Mouse (Mus musculus) brown adipose tissue, adult 24 weeks (tissue): ENCODE measurements around the gene Trmt2a. TPM values are rescaled to one million over a fixed set of nuclear protein-coding genes. Genes with fewer than 3 reads are reported as not detected.

Source experiments
- H3K27ac ChIP-seq: fragments of 200-500 bp; replicated peaks from 2 replicates; pipeline ENCODE4 v1.5.1; 2012; ENCODE audit warnings: low read depth, mild to moderate bottlenecking, low read length
- H3K4me1 ChIP-seq: fragments of 200-500 bp; 2 replicates; pipeline ENCODE4 v1.6.1; 2012; ENCODE audit warnings: low read length, mixed read lengths; ENCODE audit not compliant: control insufficient read depth, insufficient read depth, insufficient read length
- H3K4me3 ChIP-seq: fragments of 200-500 bp; 2 replicates; pipeline ENCODE4 v1.5.1; 2012; ENCODE audit warnings: low read depth, mild to moderate bottlenecking, low read length, moderate library complexity; ENCODE audit not compliant: insufficient read depth
- polyA plus RNA-seq: library from polyadenylated mRNA; stranded (reverse); fragments of >200 nt; gene quantifications from 2 replicates; pipeline ENCODE4 v1.2.4, GENCODE M21; 2012; ENCODE audit not compliant: missing spikeins, insufficient read depth, insufficient read length

Trmt2a gene
- polyA plus RNA-seq, 1 experiment, result 23.3 TPM

DNA sequence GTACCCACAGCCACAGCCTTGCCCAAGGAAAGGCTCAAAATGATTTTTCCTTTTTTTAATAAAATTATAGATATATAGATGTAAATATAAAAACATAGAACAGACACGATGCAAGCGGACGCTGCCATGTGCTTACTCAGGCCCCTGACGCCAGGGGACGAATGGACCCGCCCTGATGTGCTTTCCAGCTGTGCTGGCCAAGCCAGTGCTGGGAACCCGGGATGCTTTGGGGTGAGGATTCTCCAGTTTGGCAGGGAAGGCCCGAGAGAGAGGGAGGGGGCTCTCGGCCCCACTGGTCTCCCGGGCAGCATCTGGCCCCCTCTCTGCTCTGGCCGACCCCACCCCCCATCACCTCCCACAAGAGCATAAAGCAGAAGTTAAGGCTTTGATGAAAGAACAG lies 26.3 kb upstream of the Trmt2a start:
- Histone ChIP-seq H3K4me3 (no peak overlapping the region), H3K27ac (no peak overlapping the region), H3K4me1 (no peaks in the 10 kb centered on the region; the same call in 1 of the 2 replicates)

DNA sequence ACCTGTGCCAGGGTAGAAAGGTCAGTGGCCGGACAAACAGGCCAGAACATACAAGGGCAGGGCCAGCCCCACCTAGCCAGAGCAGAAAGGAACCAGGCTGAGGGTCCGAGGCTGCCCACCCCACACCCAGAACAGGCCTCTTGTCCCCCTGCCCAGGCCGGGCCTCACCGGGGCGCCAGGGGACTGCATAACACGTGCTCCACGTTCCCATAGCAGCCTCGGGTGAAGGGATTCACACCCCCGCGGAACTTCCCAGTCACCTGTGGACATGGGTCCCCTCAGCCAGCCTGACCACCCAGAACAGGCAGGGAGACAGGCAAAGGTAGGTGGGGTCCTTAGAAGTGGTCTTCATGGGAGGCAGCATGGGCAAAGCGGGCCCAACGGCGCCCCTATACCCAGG lies 21.3 kb upstream of the Trmt2a start:
- Histone ChIP-seq H3K4me1 (peaks cover 19% of the 10 kb centered on the region), H3K4me3 (no peak overlapping the region)

DNA sequence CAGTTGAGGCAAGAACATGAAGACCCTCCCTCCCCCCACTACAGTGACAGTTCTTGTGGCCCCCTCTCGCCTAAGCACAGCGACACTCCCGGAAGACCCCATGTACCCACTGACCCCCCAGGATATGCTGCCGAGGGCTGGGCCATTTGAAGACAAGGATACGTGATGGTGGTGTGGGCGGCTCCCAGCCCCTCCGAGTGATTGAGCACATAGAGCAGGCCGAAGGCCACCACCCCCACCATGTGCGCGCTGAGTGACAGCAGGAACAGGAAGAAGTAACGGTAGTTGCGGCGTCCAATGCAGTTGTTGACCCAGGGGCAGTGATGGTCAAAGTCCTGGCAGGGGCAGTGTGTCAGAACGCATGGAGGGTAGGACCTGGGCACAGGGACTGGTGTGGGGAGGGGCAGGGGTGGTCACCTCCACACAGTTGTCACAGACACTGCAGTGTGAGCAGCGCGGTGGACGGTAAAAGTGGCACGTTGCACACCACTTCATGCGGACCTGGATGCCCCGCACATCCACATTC lies 20.5 kb upstream of the Trmt2a start:
- H3K4me3 ChIP-seq, result no peak overlapping the region
- no peak overlapping the region for H3K27ac ChIP-seq
- H3K4me1 ChIP-seq, result peaks cover 19% of the 10 kb centered on the region

More for the DNA sequence above, 21.3 kb upstream of the Trmt2a start:
- no peak overlapping the region for H3K27ac ChIP-seq

DNA sequence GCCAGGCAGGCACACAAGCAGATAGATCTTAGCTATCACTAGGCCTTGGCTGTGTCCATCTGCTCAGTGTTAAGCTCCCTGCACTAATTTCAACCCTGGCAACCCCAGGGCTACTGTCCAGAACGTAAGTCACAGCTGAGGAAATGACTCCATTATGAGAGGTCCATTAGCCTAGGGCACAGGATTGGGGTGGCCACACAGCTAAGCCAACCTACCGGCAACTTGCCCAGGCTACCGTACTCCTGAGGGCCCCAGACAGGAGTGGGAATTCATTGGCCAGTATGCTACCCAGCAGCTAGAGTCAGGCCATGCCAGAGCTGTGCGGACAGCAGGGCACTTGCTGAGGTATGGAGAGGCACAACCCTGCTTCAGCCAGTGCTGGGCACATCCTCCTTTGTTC lies 19.6 kb upstream of the Trmt2a start:
- Histone ChIP-seq H3K4me1 (peaks cover 22% of the 10 kb centered on the region), H3K27ac (no peak overlapping the region), H3K4me3 (no peak overlapping the region)

DNA sequence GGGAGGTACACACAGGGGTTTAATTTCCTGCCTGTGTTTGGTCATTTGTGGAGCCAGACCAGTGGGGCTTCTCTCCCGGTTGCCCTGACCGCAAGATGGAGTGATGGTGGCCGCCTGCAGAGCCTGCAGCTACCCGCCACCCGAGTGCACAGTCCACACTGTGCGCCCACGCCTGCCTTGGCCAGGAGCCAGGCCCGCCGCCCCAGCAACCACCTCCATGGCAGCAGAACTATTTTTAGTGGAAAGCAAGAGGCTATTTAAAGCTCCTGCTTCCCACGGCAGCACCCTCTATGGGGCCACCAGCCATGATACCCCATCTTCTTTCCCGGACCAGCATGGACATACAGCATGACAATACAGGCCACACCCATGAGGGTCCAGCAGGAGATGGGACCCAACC lies 18.9 kb upstream of the Trmt2a start:
- no peak overlapping the region for H3K4me3 ChIP-seq
- H3K4me1 ChIP-seq, result peaks cover 25% of the 10 kb centered on the region

DNA sequence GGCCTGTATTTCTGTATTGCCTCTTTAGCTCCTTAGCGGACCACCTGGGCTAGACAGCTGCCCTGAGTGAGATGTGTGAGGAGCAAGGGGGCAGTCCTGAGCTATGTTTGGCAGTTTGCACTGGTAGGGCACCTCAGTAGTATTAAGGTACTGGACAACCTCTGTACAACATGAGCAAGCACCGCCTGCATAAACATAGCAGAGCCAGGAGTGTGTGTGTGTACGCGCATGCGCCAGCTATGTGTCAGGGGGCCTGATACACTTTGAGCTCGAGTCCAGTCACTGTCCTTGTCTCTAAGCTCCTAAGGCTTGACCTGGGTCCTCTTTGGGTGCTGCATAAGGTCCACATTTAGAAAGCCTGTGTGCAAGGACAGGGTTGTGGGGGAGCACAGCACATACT lies 17.9 kb upstream of the Trmt2a start:
- peaks cover 25% of the 10 kb centered on the region for H3K4me1 ChIP-seq
- H3K27ac ChIP-seq, result no peak overlapping the region
- no peak overlapping the region for H3K4me3 ChIP-seq

More for the DNA sequence above, 18.9 kb upstream of the Trmt2a start:
- H3K27ac ChIP-seq, result no peak overlapping the region

DNA sequence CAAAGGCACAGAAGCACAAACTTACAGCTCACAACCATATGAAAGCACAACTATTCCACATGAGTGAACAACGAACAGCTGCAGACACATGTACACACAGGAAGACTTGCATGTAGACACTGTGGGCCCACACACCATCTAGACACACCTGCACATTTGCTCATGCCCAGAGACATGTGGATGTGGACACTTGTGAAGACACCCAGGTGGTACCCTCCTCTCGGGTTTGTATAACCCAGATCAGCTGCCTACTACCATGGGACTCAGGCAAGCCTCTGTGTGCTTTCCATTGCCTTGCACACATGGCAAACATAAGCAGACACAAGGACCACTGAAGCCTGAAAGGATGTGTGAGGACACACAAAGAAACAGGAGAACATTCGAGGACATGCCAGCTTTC lies 17.4 kb upstream of the Trmt2a start:
- H3K4me1 ChIP-seq, result peaks cover 28% of the 10 kb centered on the region
- H3K4me3 ChIP-seq, result no peak overlapping the region
- no peak overlapping the region for H3K27ac ChIP-seq

DNA sequence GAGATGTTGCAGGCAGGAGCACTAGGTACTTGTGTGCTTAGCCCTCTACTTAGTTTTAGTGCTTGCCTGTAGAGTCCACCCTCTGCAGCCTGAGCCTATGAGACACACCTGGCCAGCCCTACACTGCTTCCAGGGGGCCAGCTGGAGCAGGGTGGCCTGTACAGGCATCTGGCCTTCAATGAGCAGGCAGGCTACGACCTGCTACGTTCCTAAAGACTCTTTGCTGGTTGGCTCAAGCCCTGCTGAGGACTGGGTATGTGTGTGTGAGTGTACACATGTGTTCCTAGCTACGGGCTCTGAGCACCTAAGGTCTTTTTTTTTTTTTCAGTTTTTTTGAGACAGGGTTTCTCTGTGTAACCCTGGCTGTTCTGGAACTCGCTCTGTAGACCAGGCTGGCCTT lies 17.0 kb upstream of the Trmt2a start:
- H3K4me1 ChIP-seq, result peaks cover 29% of the 10 kb centered on the region

DNA sequence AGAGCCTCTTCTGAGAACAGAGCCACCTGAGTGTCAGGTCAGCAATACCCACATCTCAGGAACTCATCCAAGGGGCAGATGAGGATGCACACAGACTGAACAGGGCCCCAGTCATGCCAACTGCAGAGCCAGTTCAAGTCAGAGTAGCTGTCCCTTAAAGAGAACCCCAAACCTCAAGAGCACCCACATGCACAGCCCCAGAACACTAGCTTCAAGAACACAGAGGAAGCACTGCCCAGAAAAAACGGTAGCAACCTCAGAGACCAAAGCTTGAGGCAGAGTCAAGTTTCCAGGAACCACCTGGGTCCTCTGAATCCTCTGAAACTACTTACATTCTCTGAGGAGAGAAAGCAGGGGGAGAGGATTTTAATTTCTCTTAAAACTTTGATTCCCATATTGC lies 15.0 kb upstream of the Trmt2a start:
- Histone ChIP-seq H3K4me3 (no peak overlapping the region), H3K4me1 (peaks cover 29% of the 10 kb centered on the region), H3K27ac (no peak overlapping the region)

More for the DNA sequence above, 17.0 kb upstream of the Trmt2a start:
- Histone ChIP-seq H3K4me3 (no peak overlapping the region), H3K27ac (no peak overlapping the region)

DNA sequence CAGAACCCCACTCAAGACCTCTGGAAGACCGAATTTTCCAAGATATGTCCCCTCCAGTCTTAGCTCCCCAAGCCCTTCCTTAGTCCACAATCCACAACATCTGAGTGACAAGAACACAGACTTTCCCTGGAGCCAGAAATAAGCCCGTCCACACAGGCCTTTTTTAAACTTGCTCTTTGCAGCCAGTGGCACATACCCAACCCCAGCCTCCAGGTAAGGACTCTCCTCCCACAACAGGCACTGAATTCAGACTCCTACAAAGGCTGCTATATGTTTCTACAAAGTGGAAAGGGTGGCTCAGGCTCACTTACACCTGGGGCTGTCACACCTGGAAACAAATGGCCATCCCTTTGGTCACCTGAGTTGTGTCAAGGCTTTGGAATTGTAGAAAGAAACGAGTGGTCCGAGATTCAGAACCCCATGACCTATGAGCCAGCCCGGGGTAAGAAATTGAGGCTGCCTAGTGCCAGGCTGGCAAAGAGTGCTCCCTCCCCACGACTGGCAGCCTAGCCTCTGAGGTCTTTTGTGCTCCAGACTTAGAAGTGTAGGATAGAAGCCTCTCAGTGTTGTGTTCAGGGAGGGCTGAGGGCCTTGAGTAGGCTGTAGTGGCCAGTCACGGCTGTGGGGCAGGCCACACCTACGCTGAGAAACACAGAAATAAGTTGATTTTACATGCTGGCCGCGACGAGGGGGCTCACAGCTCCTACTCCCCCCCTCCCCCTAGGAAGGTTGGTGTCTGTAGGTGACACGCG lies 14.4 kb upstream of the Trmt2a start:
- Histone ChIP-seq H3K4me1 (peaks cover 29% of the 10 kb centered on the region), H3K27ac (no peak overlapping the region), H3K4me3 (peak overlapping the region; percentile 78)

DNA sequence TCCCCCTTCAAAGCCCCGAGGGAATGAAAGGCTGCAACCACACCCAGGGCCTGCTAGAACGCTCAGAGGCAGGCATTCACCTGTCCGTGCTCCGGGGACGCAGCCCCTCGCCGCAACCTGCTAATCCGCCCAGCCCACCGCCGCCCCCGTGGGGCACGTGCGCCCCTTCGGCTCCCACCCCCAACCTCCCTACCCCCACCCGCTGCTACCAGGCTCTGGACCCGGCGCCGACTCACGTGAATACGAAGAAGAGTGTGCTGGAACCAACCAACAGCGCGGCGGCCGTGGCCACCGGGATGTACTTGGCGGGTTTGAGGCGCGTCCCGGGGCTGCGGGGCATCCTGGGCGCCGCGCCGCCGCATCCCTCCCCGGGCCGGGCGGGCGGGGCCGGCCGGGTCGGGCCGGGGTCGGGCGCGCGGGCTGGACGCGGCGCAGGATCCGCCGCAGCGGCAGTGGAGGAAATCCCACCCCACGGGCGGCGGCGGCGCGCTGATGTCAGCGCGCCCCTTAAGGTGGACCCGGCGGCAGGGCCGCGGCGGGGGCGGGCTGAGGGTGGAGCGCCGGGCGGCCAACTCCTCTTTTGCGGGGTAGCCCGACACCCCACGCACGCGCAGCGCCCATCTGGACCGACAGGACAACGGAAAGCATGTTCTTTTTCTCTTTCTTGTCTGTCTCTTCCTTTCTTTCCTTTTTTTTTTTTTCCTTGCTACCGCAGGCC lies 13.6 kb upstream of the Trmt2a start, which contains the start of gene Zdhhc8:
Zdhhc8 (minus strand) TSS at position 466 of the 718 bp plus-strand sequence.
- Histone ChIP-seq H3K27ac (peak within 1 kb of the TSS; percentile 78), H3K4me1 (peaks cover 24% of the 10 kb centered on the region), H3K4me3 (peak within 1 kb of the TSS; percentile 78)

DNA sequence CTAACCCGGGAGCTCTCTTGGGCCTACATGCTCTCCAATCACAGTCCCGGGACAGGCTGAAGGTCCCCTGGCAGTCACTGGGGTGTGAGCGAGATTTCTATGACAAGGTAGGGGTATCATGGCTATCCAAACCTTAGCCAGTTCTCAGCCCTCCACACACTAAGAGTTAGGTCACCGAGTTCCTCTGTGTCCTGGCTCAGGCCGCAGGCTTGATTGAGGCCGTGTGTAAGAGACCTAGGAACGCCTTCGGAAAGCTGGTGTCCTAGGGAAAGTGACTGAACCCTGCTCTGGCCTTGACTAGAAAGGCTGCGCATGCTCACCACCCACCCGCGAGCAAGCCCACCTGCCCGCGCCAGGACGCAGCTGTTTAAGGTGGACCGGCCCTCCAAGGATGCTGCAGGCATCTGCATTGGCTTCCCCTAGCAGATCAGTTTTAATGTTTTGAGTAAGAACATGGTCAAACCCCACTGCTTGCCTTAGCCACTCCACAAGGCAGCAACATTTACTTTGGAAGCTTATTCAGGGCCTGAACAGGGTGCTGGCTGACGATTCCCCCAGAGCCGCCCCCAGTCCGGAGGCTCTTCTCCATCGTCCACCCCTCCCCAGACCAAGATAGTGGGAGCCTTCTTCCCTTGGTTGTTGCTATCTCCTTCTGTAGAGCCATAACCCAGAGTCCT lies 13.0 kb upstream of the Trmt2a start:
- H3K4me3 ChIP-seq, result peak overlapping the region; percentile 78
- peaks cover 17% of the 10 kb centered on the region for H3K4me1 ChIP-seq
- peak overlapping the region; percentile 78 for H3K27ac ChIP-seq

DNA sequence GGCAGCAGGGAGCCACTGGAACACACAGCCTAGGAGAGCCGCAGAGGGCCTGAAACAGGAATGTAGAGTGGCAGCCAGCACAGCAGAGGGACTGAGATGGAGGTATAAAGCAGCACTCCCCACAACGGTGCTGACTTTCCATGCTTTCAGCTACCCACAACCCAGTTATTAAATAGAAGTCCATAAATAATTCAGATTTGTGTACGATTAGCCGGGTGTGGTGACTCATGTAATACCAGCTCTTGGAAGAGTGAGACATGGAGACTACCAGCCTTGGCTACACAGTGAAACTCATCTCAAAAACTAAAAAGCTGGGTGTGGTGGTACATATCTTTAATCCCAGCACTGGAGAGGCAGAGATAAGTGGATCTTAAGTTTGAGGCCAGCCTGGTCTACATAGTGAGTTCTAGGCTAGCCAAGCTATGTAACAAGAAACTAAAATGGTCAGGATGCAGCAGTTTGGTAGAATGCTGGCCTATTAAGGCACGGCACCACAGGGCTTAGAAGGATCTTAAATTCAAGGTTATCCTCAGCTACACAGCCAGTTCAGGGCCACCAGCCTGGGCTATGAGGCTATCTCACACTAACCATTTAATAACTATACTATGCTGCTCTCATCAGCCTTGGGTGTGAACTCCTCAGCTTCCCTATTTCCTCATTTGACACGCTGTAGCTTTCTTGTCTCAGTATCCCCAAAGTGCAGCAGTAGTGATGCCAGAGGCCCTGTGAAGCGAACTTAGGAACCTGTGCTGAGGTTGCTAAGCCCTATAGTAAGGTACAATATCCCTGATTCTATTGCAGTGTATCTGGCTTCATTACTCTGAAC lies 11.6 kb upstream of the Trmt2a start:
- H3K27ac ChIP-seq, result no peak overlapping the region

DNA sequence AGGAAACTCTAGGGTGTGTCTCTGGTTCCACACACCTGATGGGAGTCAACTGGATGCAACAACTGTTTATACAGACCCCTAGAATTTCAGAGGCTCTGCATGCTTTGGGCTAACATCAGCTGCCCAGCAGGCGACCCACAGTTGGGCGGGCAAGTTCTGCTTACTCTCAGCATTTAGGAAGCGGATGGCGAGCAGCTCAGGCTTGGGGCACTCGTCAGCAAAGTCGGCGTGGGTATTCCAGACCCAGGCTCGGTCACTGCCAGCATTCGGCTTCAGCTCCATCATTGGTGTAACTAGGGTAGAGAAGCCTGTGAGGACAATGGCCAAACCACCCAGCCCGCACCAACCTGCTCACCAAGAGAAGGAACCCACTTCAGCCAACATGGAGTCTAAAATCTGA lies 6.9 kb upstream of the Trmt2a start:
- H3K4me1 ChIP-seq, result no peaks in the 10 kb centered on the region
- H3K4me3 ChIP-seq, result no peak overlapping the region
- no peak overlapping the region for H3K27ac ChIP-seq

More for the DNA sequence above, 11.6 kb upstream of the Trmt2a start:
- peaks cover 10% of the 10 kb centered on the region for H3K4me1 ChIP-seq
- no peak overlapping the region for H3K4me3 ChIP-seq
